Mouse (Mus musculus): Measurements from ENCODE around the gene Marcksl1.

Marcksl1 gene

GRCm38 (mm10) chr4:129513086-129513767, at the start of gene Marcksl1:
Gene Marcksl1, plus strand, starts transcription at chr4:129513581.
- no peak for DNase-seq

- DNase-seq = no peak
Observed at GRCm38 (mm10) chr4:129464286-129464815, 49.0 kb upstream of the Marcksl1 start.

GRCm38 (mm10) chr4:129476047-129476446, 37.3 kb upstream of the Marcksl1 start:
- no peak for DNase-seq

- DNase-seq = no peak
Observed at GRCm38 (mm10) chr4:129479863-129480262, 33.5 kb upstream of the Marcksl1 start.

- no peak for DNase-seq
Observed at GRCm38 (mm10) chr4:129481090-129481489, 32.3 kb upstream of the Marcksl1 start.

GRCm38 (mm10) chr4:129490972-129491880, 22.2 kb upstream of the Marcksl1 start, which contains the start of the genes Tssk3 and Fam229a:
Gene Tssk3, minus strand, starts transcription at chr4:129491022.
Gene Fam229a, plus strand, starts transcription at chr4:129491190.
- peak; percentile 73 for DNase-seq

GRCm38 (mm10) chr4:129494681-129495080, 18.7 kb upstream of the Marcksl1 start:
- no peak for DNase-seq

- no peak for DNase-seq
Observed at GRCm38 (mm10) chr4:129495672-129496562, 17.5 kb upstream of the Marcksl1 start.

GRCm38 (mm10) chr4:129496631-129497030, 16.8 kb upstream of the Marcksl1 start:
- DNase-seq = no peak

- no peak for DNase-seq
Observed at GRCm38 (mm10) chr4:129498941-129499340, 14.4 kb upstream of the Marcksl1 start.

GRCm38 (mm10) chr4:129500017-129500416, 13.4 kb upstream of the Marcksl1 start:
- DNase-seq = no peak

- DNase-seq = peak; percentile 48
Observed at GRCm38 (mm10) chr4:129500607-129501566, 12.5 kb upstream of the Marcksl1 start.

GRCm38 (mm10) chr4:129502327-129502888, 11.0 kb upstream of the Marcksl1 start:
- DNase-seq = no peak

GRCm38 (mm10) chr4:129502901-129503444, 10.4 kb upstream of the Marcksl1 start:
- no peak for DNase-seq

GRCm38 (mm10) chr4:129505511-129505910, 7.9 kb upstream of the Marcksl1 start:
- no peak for DNase-seq

GRCm38 (mm10) chr4:129507434-129508236, 5.7 kb upstream of the Marcksl1 start:
- no peak for DNase-seq

- DNase-seq = no peak
Observed at GRCm38 (mm10) chr4:129508237-129508515, 5.2 kb upstream of the Marcksl1 start.

- DNase-seq = no peak
Observed at GRCm38 (mm10) chr4:129508834-129509600, 4.4 kb upstream of the Marcksl1 start.

GRCm38 (mm10) chr4:129509650-129510049, 3.7 kb upstream of the Marcksl1 start:
- DNase-seq = no peak

Measured in cerebellum, adult 9-11 months (tissue).